17 mouse cellular contexts compared by ENCODE assay signal in genomic region chr1:93564781-93565180, GRCm38 (mm10). TPM values are rescaled to one million over a fixed set of nuclear protein-coding genes. Genes with fewer than 3 reads are reported as not detected.
A peak's percentile ranks its signal among the peaks of the same experiment; 100 is the strongest.
DNase-seq lines count a peak whose midpoint lies in the region; TF ChIP-seq lines count a peak whose summit lies in the region.
"Had no signal": no experiment of that assay in that cellular context is flagged by ENCODE, and none has a peak within 500 bp of the region (broad histone marks: within the 10 kb centered on the region; RNA-seq: fewer than 3 reads in every experiment).

No protein-coding gene starts in this region.

- H3K4me3 ChIP-seq in MEL (ENCODE audit: control insufficient read depth in 1 of 2, insufficient read depth in 1 of 2, low read depth in 2 of 2, low read length in 2 of 2), result no peak overlapping the region

- H3K9ac ChIP-seq in MEL (ENCODE audit: control insufficient read depth, low read depth, low read length, poor library complexity, severe bottlenecking), result no peak overlapping the region

- no peaks in the 10 kb centered on the region for H3K27me3 ChIP-seq in MEL (ENCODE audit: control insufficient read depth in 1 of 2, insufficient read depth in 2 of 2, low read length in 2 of 2)
- H3K27me3 ChIP-seq: CH12.LX, Patski had no signal

- no peaks in the 10 kb centered on the region for H3K9me3 ChIP-seq in MEL (replicated peaks; ENCODE audit: insufficient read depth, low read length)
- H3K9me3 ChIP-seq: G1E had no signal

- DNase-seq in MEL (ENCODE audit: low read depth, low spot score), result no peak
- DNase-seq in right cerebral cortex, postnatal 4 days, result no peak
- DNase-seq: adrenal gland, adult 2 months; adrenal gland, adult 8-10 months; adrenal gland, postnatal 10 days; adrenal gland, postnatal 14 days; adrenal gland, postnatal 25 days; adrenal gland, postnatal 36 days; B cell, adult 2 months; cerebellum, adult 11 months; cerebellum, adult 11-12 months; cerebellum, adult 18-20 months; cerebellum, adult 2 months; cerebellum, adult 8-10 months had no signal

- H3K27ac ChIP-seq in MEL (ENCODE audit: control insufficient read depth, low read depth, low read length), result no peak overlapping the region

- TF ChIP-seq EP300 in MEL (IDR thresholded peaks at IDR 0.05; ENCODE audit: low read depth in 1 of 2, low read length in 2 of 2), result peak; percentile 50 to 63; a peak in 3 of 4 replicates

- H3K36me3 ChIP-seq in MEL (ENCODE audit: control insufficient read depth in 1 of 2, insufficient read depth in 2 of 2, low read length in 2 of 2), result peaks cover 0 to 26% of the 10 kb centered on the region in 2 experiments; a peak in 2 of 4 replicates

- peaks cover 13 to 33% of the 10 kb centered on the region in 2 experiments for H3K4me1 ChIP-seq in MEL (ENCODE audit: control insufficient read depth in 1 of 2, insufficient read depth in 2 of 2, low read length in 2 of 2)

- TF ChIP-seq POLR2A in MEL (IDR thresholded peaks at IDR 0.05; ENCODE audit: control insufficient read depth in 1 of 2, insufficient read depth in 1 of 2, low read depth in 1 of 2, low read length in 2 of 2, poor library complexity in 1 of 2), result no peak

- TF ChIP-seq CTCF in MEL (IDR thresholded peaks at IDR 0.05 in 2 of 3, conservative IDR thresholded peaks at IDR 0.05 in 1 of 3; ENCODE audit: control insufficient read depth in 1 of 3, insufficient read depth in 1 of 3, low read depth in 2 of 3, low read length in 3 of 3, poor library complexity in 1 of 3, severe bottlenecking in 1 of 3), result no peak

- no peaks in the 10 kb centered on the region for H3K79me2 ChIP-seq in MEL (ENCODE audit: control insufficient read depth, insufficient read depth, low read length, poor library complexity)

- TF ChIP-seq RAD21 in MEL (IDR thresholded peaks at IDR 0.05; ENCODE audit: low read depth, low read length), result no peak

TF ChIP-seq in MEL, 35 proteins besides CTCF, POLR2A, EP300 and RAD21:
- TF ChIP-seq TAL1 (IDR thresholded peaks at IDR 0.05; ENCODE audit: low read length) (no peak), BHLHE40 (IDR thresholded peaks at IDR 0.05; ENCODE audit: borderline replicate concordance, low read depth, low read length) (no peak), MAX (IDR thresholded peaks at IDR 0.05; ENCODE audit: low read length) (no peak), MYC (IDR thresholded peaks at IDR 0.05; ENCODE audit: low read depth, low read length) (no peak), MAFK (IDR thresholded peaks at IDR 0.05; ENCODE audit: borderline replicate concordance, low read depth, low read length) (no peak), RCOR1 (IDR thresholded peaks at IDR 0.05; ENCODE audit: low read depth, low read length) (peak; percentile 58), USF2 (IDR thresholded peaks at IDR 0.05; ENCODE audit: borderline replicate concordance in 1 of 2, insufficient read depth in 1 of 2, low read depth in 1 of 2, low read length in 2 of 2) (no peak)
TF ChIP-seq in MEL: peak in this region for 1.

RNA-seq across cellular contexts. Expression of gene Farp2, which starts 52.9 kb away (rescaled TPM):
- total RNA-seq in MEL (2012; rRNA removed), result 10.8 and 12.0 TPM in 2 replicates
- 1 to 10 TPM in 1 of 2 experiments, not detected in 1; 9.7 TPM for polyA plus RNA-seq in MEL (2012; ENCODE audit: insufficient read depth in 1 of 2, insufficient read length in 2 of 2, low read depth in 1 of 2, low replicate concordance in 2 of 2, missing spikeins in 1 of 2)
